Mouse (Mus musculus): ENCODE measurements around the gene 1700037H04Rik. TPM values are rescaled to one million over a fixed set of nuclear protein-coding genes. Genes with fewer than 3 reads are reported as not detected.
"Not testable (repeated sequence)": the region's sequence is repeated elsewhere in the genome, so short reads cannot be mapped to it uniquely, and the experiment has no call there.

The 1700037H04Rik gene
- polyA plus RNA-seq, 1 experiment from 2014 or later: 84.8 TPM

- H3K4me2 ChIP-seq (ENCODE audit: low read length): peak overlapping the region; percentile 83
- WGBS: 48% methylated on average over 9 of the region's 9 CpGs
- 0 out of 2 replicates have a peak overlapping the region, but pooled peaks have one; percentile 82 for H3K27ac ChIP-seq
- H3K9ac ChIP-seq (ENCODE audit: low read depth, low read length): no peak overlapping the region
- H3K4me3 ChIP-seq (replicated peaks; ENCODE audit: low read depth, low read length): no peak overlapping the region
- TF ChIP-seq CTCF (IDR thresholded peaks at IDR 0.05; ENCODE audit: low read depth): no peak
- peaks cover 17% of the 10 kb centered on the region for H3K4me1 ChIP-seq (replicated peaks; ENCODE audit: insufficient read depth, low read length)
- H3K36me3 ChIP-seq (ENCODE audit: insufficient read depth, low read length): no peaks in the 10 kb centered on the region
- no peaks in the 10 kb centered on the region for H3K27me3 ChIP-seq (ENCODE audit: insufficient read depth, low read length)
- no peaks in the 10 kb centered on the region for H3K9me3 ChIP-seq (replicated peaks; ENCODE audit: low read length)
- DNase-seq (ENCODE audit: low spot score) (no peak), ATAC-seq (replicated peaks; ENCODE audit: low FRiP score, low read depth) (no peak)
Observed at GRCm38 (mm10) chr2:131125964-131126815, 33.7 kb downstream of the 1700037H04Rik start.

GRCm38 (mm10) chr2:131125157-131125963, 34.5 kb downstream of the 1700037H04Rik start:
- ATAC-seq (replicated peaks; ENCODE audit: low FRiP score, low read depth) (no peak), DNase-seq (ENCODE audit: low spot score) (no peak)
- H3K36me3 ChIP-seq (ENCODE audit: insufficient read depth, low read length): no peaks in the 10 kb centered on the region
- H3K27ac ChIP-seq: no peak overlapping the region
- no peak overlapping the region for H3K9ac ChIP-seq (ENCODE audit: low read depth, low read length)
- no peak overlapping the region for H3K4me3 ChIP-seq (replicated peaks; ENCODE audit: low read depth, low read length)
- H3K4me2 ChIP-seq (ENCODE audit: low read length): no peak overlapping the region
- TF ChIP-seq CTCF (IDR thresholded peaks at IDR 0.05; ENCODE audit: low read depth): no peak
- no peaks in the 10 kb centered on the region for H3K27me3 ChIP-seq (ENCODE audit: insufficient read depth, low read length)
- 93% methylated on average over 9 of the region's 9 CpGs for WGBS
- peaks cover 17% of the 10 kb centered on the region for H3K4me1 ChIP-seq (replicated peaks; ENCODE audit: insufficient read depth, low read length)
- no peaks in the 10 kb centered on the region for H3K9me3 ChIP-seq (replicated peaks; ENCODE audit: low read length)

GRCm38 (mm10) chr2:131124166-131124565, 35.7 kb downstream of the 1700037H04Rik start:
- Histone ChIP-seq H3K4me1 (replicated peaks; ENCODE audit: insufficient read depth, low read length) (peaks cover 17% of the 10 kb centered on the region), H3K9ac (ENCODE audit: low read depth, low read length) (no peak overlapping the region), H3K27me3 (ENCODE audit: insufficient read depth, low read length) (no peaks in the 10 kb centered on the region), H3K27ac (no peak overlapping the region), H3K9me3 (replicated peaks; ENCODE audit: low read length) (no peaks in the 10 kb centered on the region), H3K4me3 (replicated peaks; ENCODE audit: low read depth, low read length) (no peak overlapping the region), H3K4me2 (ENCODE audit: low read length) (no peak overlapping the region), H3K36me3 (ENCODE audit: insufficient read depth, low read length) (no peaks in the 10 kb centered on the region)
- DNase-seq (ENCODE audit: low spot score): no peak
- 49% methylated on average over 3 of the region's 3 CpGs for WGBS
- no peak for ATAC-seq (replicated peaks; ENCODE audit: low FRiP score, low read depth)
- no peak for TF ChIP-seq CTCF (IDR thresholded peaks at IDR 0.05; ENCODE audit: low read depth)

GRCm38 (mm10) chr2:131118968-131119574, 40.8 kb downstream of the 1700037H04Rik start:
- WGBS: 77% methylated on average over 2 of the region's 2 CpGs
- no peak overlapping the region for H3K4me3 ChIP-seq (replicated peaks; ENCODE audit: low read depth, low read length)
- no peaks in the 10 kb centered on the region for H3K36me3 ChIP-seq (ENCODE audit: insufficient read depth, low read length)
- H3K27me3 ChIP-seq (ENCODE audit: insufficient read depth, low read length): no peaks in the 10 kb centered on the region
- no peak for TF ChIP-seq CTCF (IDR thresholded peaks at IDR 0.05; ENCODE audit: low read depth)
- no peak overlapping the region for H3K4me2 ChIP-seq (ENCODE audit: low read length)
- no peak overlapping the region for H3K27ac ChIP-seq
- no peak overlapping the region for H3K9ac ChIP-seq (ENCODE audit: low read depth, low read length)
- no peaks in the 10 kb centered on the region for H3K9me3 ChIP-seq (replicated peaks; ENCODE audit: low read length)
- peak; percentile 63; the same call in 1 of the 2 replicates for ATAC-seq (replicated peaks; ENCODE audit: low FRiP score, low read depth)
- peak; percentile 84 for DNase-seq (ENCODE audit: low spot score)
- H3K4me1 ChIP-seq (replicated peaks; ENCODE audit: insufficient read depth, low read length): no peaks in the 10 kb centered on the region

GRCm38 (mm10) chr2:131105989-131106388, 53.9 kb downstream of the 1700037H04Rik start:
- no peak overlapping the region for H3K27ac ChIP-seq
- H3K36me3 ChIP-seq (ENCODE audit: insufficient read depth, low read length): no peaks in the 10 kb centered on the region
- H3K4me1 ChIP-seq (replicated peaks; ENCODE audit: insufficient read depth, low read length): no peaks in the 10 kb centered on the region
- no peak overlapping the region for H3K4me2 ChIP-seq (ENCODE audit: low read length)
- TF ChIP-seq CTCF (IDR thresholded peaks at IDR 0.05; ENCODE audit: low read depth): no peak
- no peak overlapping the region for H3K4me3 ChIP-seq (replicated peaks; ENCODE audit: low read depth, low read length)
- no peaks in the 10 kb centered on the region for H3K9me3 ChIP-seq (replicated peaks; ENCODE audit: low read length)
- no peak for ATAC-seq (replicated peaks; ENCODE audit: low FRiP score, low read depth)
- DNase-seq (ENCODE audit: low spot score): no peak
- H3K27me3 ChIP-seq (ENCODE audit: insufficient read depth, low read length): no peaks in the 10 kb centered on the region
- WGBS: 89% methylated on average over 5 of the region's 5 CpGs
- H3K9ac ChIP-seq (ENCODE audit: low read depth, low read length): no peak overlapping the region

- not testable (repeated sequence) for H3K27ac ChIP-seq; H3K4me2 ChIP-seq (ENCODE audit: low read length); H3K27me3 ChIP-seq (ENCODE audit: insufficient read depth, low read length); H3K9me3 ChIP-seq (replicated peaks; ENCODE audit: low read length); H3K4me3 ChIP-seq (replicated peaks; ENCODE audit: low read depth, low read length); H3K4me1 ChIP-seq (replicated peaks; ENCODE audit: insufficient read depth, low read length); DNase-seq (ENCODE audit: low spot score); ATAC-seq (replicated peaks; ENCODE audit: low FRiP score, low read depth); H3K9ac ChIP-seq (ENCODE audit: low read depth, low read length); H3K36me3 ChIP-seq (ENCODE audit: insufficient read depth, low read length)
- WGBS: 67% methylated on average over 4 of the region's 4 CpGs
Observed at GRCm38 (mm10) chr2:131105061-131105460, 54.8 kb downstream of the 1700037H04Rik start.
